Mouse (Mus musculus) forebrain, embryonic 12.5 days (tissue): Measurements from ENCODE around the gene Rpl9-ps6. TPM values are rescaled to one million over a fixed set of nuclear protein-coding genes. Genes with fewer than 3 reads are reported as not detected.

Experiments used
- ATAC-seq: fragments of 200-750 bp; cut with Nextera tagmentation; 2 replicates; pipeline ENCODE4 v1.8.0; 2017; ENCODE audit warnings: moderate TSS enrichment; ENCODE audit not compliant: low FRiP score
- H3K27ac ChIP-seq: fragments of 300-500 bp; sonication (generic); 2 replicates; pipeline ENCODE4 v1.5.1; 2016; ENCODE audit warnings: mild to moderate bottlenecking
- H3K27me3 ChIP-seq: fragments of 300-500 bp; sonication (generic); 2 replicates; pipeline ENCODE4 v1.6.1; 2016; ENCODE audit warnings: mild to moderate bottlenecking
- H3K36me3 ChIP-seq: fragments of 300-500 bp; sonication (generic); replicated peaks from 2 replicates; pipeline ENCODE4 v1.6.1; 2016; ENCODE audit warnings: mild to moderate bottlenecking
- H3K4me1 ChIP-seq: fragments of 300-500 bp; sonication (generic); 2 replicates; pipeline ENCODE4 v1.6.1; 2016
- H3K4me2 ChIP-seq: fragments of 300-500 bp; sonication (generic); 2 replicates; pipeline ENCODE4 v1.6.1; 2016; ENCODE audit warnings: mild to moderate bottlenecking, moderate library complexity
- H3K4me3 ChIP-seq: fragments of 300-500 bp; sonication (generic); replicated peaks from 2 replicates; pipeline ENCODE4 v1.5.1; 2016; ENCODE audit warnings: mild to moderate bottlenecking
- H3K9ac ChIP-seq: fragments of 300-500 bp; sonication (generic); 2 replicates; pipeline ENCODE4 v1.6.1; 2016; ENCODE audit warnings: mild to moderate bottlenecking
- H3K9me3 ChIP-seq: fragments of 300-500 bp; sonication (generic); 2 replicates; pipeline ENCODE4 v1.6.1; 2016
- WGBS: fragments of 180-500 bp; shearing (Covaris S2); methylation state at CpG from one replicate; pipeline ENCODE4 v1.1.7; 2016; 5-methylcytosine and 5-hydroxymethylcytosine counted together
- polyA plus RNA-seq: library from polyadenylated mRNA; unstranded; fragments of >200 nt; fragmentation: Nextera tagmentation; extraction: Ambion mirVana; gene quantifications from 2 replicates; pipeline ENCODE4 v1.2.1, GENCODE M21; 2016

Rpl9-ps6 gene
- polyA plus RNA-seq, 1 experiment from 2014 or later: 78.0 TPM

DNA sequence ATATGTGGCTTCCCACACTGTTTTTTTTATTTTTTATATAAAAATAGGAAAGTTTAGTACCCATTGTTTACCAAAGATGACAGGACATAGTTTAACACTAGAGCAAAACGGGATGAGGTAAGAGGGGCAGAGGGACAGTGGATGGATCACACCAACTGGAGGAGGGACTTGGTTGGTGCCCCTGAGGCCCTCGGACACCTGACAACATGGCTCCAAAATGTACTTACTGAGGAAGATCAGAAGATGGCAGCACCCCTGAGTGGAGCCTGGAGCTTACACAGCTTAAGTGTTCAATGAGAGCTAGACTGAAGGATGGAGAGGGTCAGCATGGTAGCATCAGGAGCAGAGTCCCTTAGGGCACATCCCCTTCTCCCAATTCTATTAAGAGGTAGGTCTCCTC is 27.0 kb downstream of the Rpl9-ps6 start:
- no peak for ATAC-seq
- H3K27me3 ChIP-seq: no peaks in the 10 kb centered on the region
- no peak overlapping the region for H3K9ac ChIP-seq
- 88% methylated on average over 2 of the region's 2 CpGs for WGBS
- no peaks in the 10 kb centered on the region for H3K4me1 ChIP-seq
- H3K4me2 ChIP-seq: no peak overlapping the region
- no peaks in the 10 kb centered on the region for H3K36me3 ChIP-seq
- H3K4me3 ChIP-seq: no peak overlapping the region
- no peaks in the 10 kb centered on the region for H3K9me3 ChIP-seq
- no peak overlapping the region for H3K27ac ChIP-seq

DNA sequence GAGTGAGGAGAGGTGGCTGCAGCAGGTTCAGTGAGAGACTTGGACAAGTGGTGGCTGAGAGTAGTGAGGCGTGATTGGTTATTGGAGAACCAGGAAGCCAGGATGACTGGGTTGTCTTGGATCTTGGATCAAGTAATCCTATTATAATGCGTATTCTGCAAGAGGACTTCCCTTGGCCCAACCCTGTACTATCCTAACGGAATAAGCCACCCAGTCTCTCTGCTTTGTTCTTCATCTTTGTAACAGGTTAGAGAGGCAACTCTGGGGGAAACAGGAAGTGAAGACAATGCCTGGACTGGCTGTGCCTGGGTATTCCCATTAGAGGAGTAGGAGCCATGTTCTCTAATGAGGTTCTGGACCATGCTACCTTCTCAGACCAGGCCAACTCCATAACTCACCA is 40.5 kb downstream of the Rpl9-ps6 start:
- H3K9me3 ChIP-seq: no peaks in the 10 kb centered on the region
- no peak for ATAC-seq
- no peaks in the 10 kb centered on the region for H3K36me3 ChIP-seq
- no peak overlapping the region for H3K4me3 ChIP-seq
- H3K4me2 ChIP-seq: no peak overlapping the region
- H3K4me1 ChIP-seq: no peaks in the 10 kb centered on the region
- no peak overlapping the region for H3K27ac ChIP-seq
- WGBS: 84% methylated on average over 3 of the region's 3 CpGs
- no peaks in the 10 kb centered on the region for H3K27me3 ChIP-seq
- H3K9ac ChIP-seq: no peak overlapping the region

DNA sequence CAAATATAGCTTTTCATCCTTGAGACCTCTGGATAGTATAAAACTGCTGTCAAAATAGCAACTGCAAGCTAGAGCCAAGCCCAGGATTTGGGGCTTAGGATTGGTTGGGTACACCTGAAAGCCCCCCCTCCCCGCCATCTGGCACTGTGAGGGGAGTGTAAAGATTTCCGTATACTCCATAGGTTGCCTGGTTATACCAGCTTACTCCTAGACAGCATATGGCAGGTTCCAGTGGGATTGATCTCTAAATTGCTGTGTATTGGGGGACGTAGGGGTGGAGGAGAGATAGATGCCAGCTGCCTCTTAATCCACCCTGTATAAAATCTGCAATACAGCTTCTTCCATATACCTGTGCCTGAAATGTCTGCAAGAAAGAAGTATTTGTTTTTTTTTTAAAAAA is 41.7 kb downstream of the Rpl9-ps6 start:
- H3K4me2 ChIP-seq: no peak overlapping the region
- no peaks in the 10 kb centered on the region for H3K9me3 ChIP-seq
- no peaks in the 10 kb centered on the region for H3K36me3 ChIP-seq
- H3K27me3 ChIP-seq: no peaks in the 10 kb centered on the region
- H3K4me3 ChIP-seq: no peak overlapping the region
- no peak overlapping the region for H3K27ac ChIP-seq
- no peak overlapping the region for H3K9ac ChIP-seq
- no peak for ATAC-seq
- H3K4me1 ChIP-seq: no peaks in the 10 kb centered on the region
- WGBS: 81% methylated on average over 3 of the region's 3 CpGs

DNA sequence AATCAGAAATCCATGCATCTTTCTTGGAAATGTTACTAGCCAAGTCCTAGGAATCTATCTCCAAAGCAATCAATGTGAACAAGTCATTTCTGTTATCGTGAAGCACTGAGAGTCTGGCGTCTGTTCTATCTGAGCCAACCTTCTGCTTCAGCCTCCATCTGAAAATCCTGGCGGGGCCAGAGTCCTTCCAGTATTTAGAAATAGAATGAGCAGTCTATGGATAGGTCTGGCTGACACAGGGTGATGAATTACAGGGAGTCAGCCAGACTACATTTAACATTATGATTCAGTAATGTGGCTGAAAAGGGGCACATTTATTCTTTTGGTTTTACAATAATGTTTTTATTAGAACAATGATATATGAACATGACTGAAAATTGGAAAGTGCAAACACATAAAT is 47.3 kb downstream of the Rpl9-ps6 start:
- no peak for ATAC-seq
- 86% methylated on average over 3 of the region's 3 CpGs for WGBS

DNA sequence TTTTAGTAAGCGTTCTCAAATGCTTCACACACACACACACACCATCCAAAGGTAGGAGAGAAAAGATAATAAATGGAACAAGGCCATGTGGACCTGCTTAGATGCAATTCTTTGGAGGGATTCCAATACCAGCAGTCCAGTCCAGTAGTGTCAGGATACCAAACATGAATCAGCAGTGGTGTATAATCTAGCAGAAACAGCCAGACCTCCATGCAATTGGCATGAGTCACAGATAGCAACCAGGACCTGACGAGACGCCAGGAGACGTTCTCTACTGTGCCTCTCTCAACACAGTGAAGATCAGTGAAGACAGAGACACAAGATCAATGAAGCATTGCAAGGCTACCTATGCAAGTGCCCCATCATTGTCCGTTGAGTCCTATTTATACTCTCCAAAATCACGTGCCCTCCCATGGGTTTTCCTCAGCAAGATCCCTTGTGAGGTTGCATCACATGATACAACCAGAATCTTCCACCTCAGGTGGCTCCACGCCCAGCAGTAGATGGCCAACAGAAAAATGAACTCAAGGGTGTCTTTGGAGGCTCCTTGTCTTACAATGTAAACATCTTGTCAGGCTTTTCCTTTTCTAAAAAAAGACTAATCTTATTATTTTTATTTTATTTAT is 49.6 kb downstream of the Rpl9-ps6 start:
- H3K27me3 ChIP-seq: no peaks in the 10 kb centered on the region
- H3K4me2 ChIP-seq: no peak overlapping the region
- no peaks in the 10 kb centered on the region for H3K4me1 ChIP-seq
- H3K36me3 ChIP-seq: no peaks in the 10 kb centered on the region
- WGBS: 85% methylated on average over 7 of the region's 7 CpGs
- H3K27ac ChIP-seq: no peak overlapping the region
- no peak overlapping the region for H3K4me3 ChIP-seq
- H3K9me3 ChIP-seq: no peaks in the 10 kb centered on the region
- ATAC-seq: no peak
- H3K9ac ChIP-seq: no peak overlapping the region

More for the DNA sequence above, 47.3 kb downstream of the Rpl9-ps6 start:
- Histone ChIP-seq H3K9me3 (no peaks in the 10 kb centered on the region), H3K36me3 (no peaks in the 10 kb centered on the region), H3K9ac (no peak overlapping the region), H3K4me2 (no peak overlapping the region), H3K27me3 (no peaks in the 10 kb centered on the region), H3K4me1 (no peaks in the 10 kb centered on the region), H3K27ac (no peak overlapping the region), H3K4me3 (no peak overlapping the region)

Other genes starting within 250 kb of the Rpl9-ps6 start
- 12.3 and 13.8 TPM in 2 replicates for gene Sgms1, start 76.9 kb downstream of the Rpl9-ps6 start, polyA plus RNA-seq
- 52.5 and 54.7 TPM in 2 replicates for gene Minpp1, start 19.2 kb upstream of the Rpl9-ps6 start, polyA plus RNA-seq
- 3.4 and 4.1 TPM in 2 replicates for gene Papss2, start 129.2 kb upstream of the Rpl9-ps6 start, polyA plus RNA-seq